Mouse (Mus musculus) hindbrain, embryonic 16.5 days (tissue): ENCODE results near the gene Gse1. TPM values are rescaled to one million over a fixed set of nuclear protein-coding genes. Genes with fewer than 3 reads are reported as not detected.
"Not testable (repeated sequence)": the region's sequence is repeated elsewhere in the genome, so short reads cannot be mapped to it uniquely, and the experiment has no call there.

ENCODE experiments used
- ATAC-seq: fragments of 200-750 bp; cut with Nextera tagmentation; 2 replicates; pipeline ENCODE4 v1.8.0; 2017; ENCODE audit warnings: moderate TSS enrichment, moderate library complexity
- H3K27ac ChIP-seq: fragments of 300-500 bp; sonication (generic); 2 replicates; pipeline ENCODE4 v1.5.1; 2014; ENCODE audit warnings: low read depth, mild to moderate bottlenecking, control low read depth, low read length, moderate library complexity
- H3K27me3 ChIP-seq: fragments of 300-500 bp; sonication (generic); replicated peaks from 2 replicates; pipeline ENCODE4 v1.6.1; 2014; ENCODE audit warnings: low read length; ENCODE audit not compliant: control insufficient read depth, insufficient read depth
- H3K36me3 ChIP-seq: fragments of 300-500 bp; sonication (generic); 2 replicates; pipeline ENCODE4 v1.6.1; 2014; ENCODE audit warnings: mild to moderate bottlenecking, low read length, moderate library complexity, mixed read lengths; ENCODE audit not compliant: control insufficient read depth, insufficient read depth
- H3K4me1 ChIP-seq: fragments of 300-500 bp; sonication (generic); 2 replicates; pipeline ENCODE4 v1.6.1; 2014; ENCODE audit warnings: low read depth, low read length; ENCODE audit not compliant: control insufficient read depth, insufficient read depth
- H3K4me2 ChIP-seq: fragments of 300-500 bp; sonication (generic); 2 replicates; pipeline ENCODE4 v1.6.1; 2014; ENCODE audit warnings: mild to moderate bottlenecking, low read length, control low read depth, moderate library complexity
- H3K4me3 ChIP-seq: fragments of 300-500 bp; sonication (generic); 2 replicates; pipeline ENCODE4 v1.5.1; 2014; ENCODE audit warnings: mild to moderate bottlenecking, low read length, control low read depth, moderate library complexity
- H3K9ac ChIP-seq: fragments of 300-500 bp; sonication (generic); 2 replicates; pipeline ENCODE4 v1.6.1; 2014; ENCODE audit warnings: low read depth, mild to moderate bottlenecking, control low read depth, low read length, moderate library complexity
- H3K9me3 ChIP-seq: fragments of 300-500 bp; sonication (generic); 2 replicates; pipeline ENCODE4 v1.6.1; 2014; ENCODE audit warnings: mild to moderate bottlenecking, low read length, moderate library complexity; ENCODE audit not compliant: control insufficient read depth
- WGBS: fragments of 180-500 bp; shearing (Covaris S2); extraction: QIAGEN DNeasy Blood & Tissue Kit; methylation state at CpG from one replicate; pipeline ENCODE4 v1.1.7; 2014; 5-methylcytosine and 5-hydroxymethylcytosine counted together
- polyA plus RNA-seq: library from polyadenylated mRNA; unstranded; fragments of >200 nt; fragmentation: Nextera tagmentation; extraction: Ambion mirVana; gene quantifications from 2 replicates; pipeline ENCODE4 v1.2.1, GENCODE M21; 2015

The Gse1 gene
- polyA plus RNA-seq, 1 experiment from 2014 or later, result 10.7 TPM

GRCm38 (mm10) chr8:120363552-120364071 is 135.4 kb downstream of the Gse1 start:
- no peak for ATAC-seq
- Histone ChIP-seq H3K27me3 (no peaks in the 10 kb centered on the region; the same call in 1 of the 2 replicates), H3K27ac (no peak overlapping the region), H3K9me3 (no peaks in the 10 kb centered on the region), H3K36me3 (no peaks in the 10 kb centered on the region), H3K4me2 (no peak overlapping the region), H3K4me1 (peaks cover 19% of the 10 kb centered on the region), H3K9ac (no peak overlapping the region), H3K4me3 (no peak overlapping the region)
- WGBS, result 62% methylated on average over 10 of the region's 10 CpGs

- no peaks in the 10 kb centered on the region for H3K36me3 ChIP-seq
- WGBS, result 41% methylated on average over 7 of the region's 7 CpGs
- H3K4me2 ChIP-seq, result no peak overlapping the region
- no peaks in the 10 kb centered on the region for H3K9me3 ChIP-seq
- no peak for ATAC-seq
- no peak overlapping the region for H3K9ac ChIP-seq
- H3K27ac ChIP-seq, result no peak overlapping the region
- H3K27me3 ChIP-seq, result no peaks in the 10 kb centered on the region; the same call in 1 of the 2 replicates
- no peak overlapping the region for H3K4me3 ChIP-seq
- H3K4me1 ChIP-seq, result peaks cover 22% of the 10 kb centered on the region
Observed at GRCm38 (mm10) chr8:120364093-120364725, 136.0 kb downstream of the Gse1 start.

GRCm38 (mm10) chr8:120366840-120367239 is 138.6 kb downstream of the Gse1 start:
- H3K4me3 ChIP-seq, result no peak overlapping the region
- ATAC-seq, result no peak
- no peaks in the 10 kb centered on the region for H3K36me3 ChIP-seq
- H3K27me3 ChIP-seq, result 0 out of 2 replicates have a peak, but pooled peaks cover 4% of the 10 kb centered on the region
- H3K9me3 ChIP-seq, result no peaks in the 10 kb centered on the region
- peaks cover 17% of the 10 kb centered on the region for H3K4me1 ChIP-seq
- no peak overlapping the region for H3K9ac ChIP-seq
- H3K4me2 ChIP-seq, result no peak overlapping the region
- WGBS, result 85% methylated on average over 6 of the region's 6 CpGs
- no peak overlapping the region for H3K27ac ChIP-seq

DNA sequence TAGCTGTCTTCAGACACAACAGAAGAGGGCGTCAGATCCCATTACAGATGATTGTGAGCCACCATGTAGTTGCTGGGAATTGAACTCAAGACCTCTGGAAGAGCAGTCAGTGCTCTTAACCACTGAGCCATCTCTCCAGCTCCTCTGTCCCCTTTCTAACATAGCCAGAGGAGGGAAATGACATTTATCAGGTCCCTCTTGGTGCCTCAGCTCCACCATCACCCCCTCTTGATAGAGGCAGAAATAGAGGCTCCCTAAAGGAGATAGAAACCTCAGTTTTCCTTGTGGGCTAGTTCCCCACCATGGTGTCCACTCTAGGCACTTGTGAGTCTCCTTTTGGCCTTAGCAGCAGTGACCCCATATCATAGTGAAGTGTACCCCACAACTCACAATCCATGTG is 139.9 kb downstream of the Gse1 start:
- not testable (repeated sequence) for H3K4me3 ChIP-seq, H3K9me3 ChIP-seq, H3K9ac ChIP-seq, ATAC-seq, H3K36me3 ChIP-seq, H3K4me2 ChIP-seq, H3K27me3 ChIP-seq
- WGBS, result 85% methylated on average over 1 of the region's 1 CpGs
- peaks cover 17% of the 10 kb centered on the region for H3K4me1 ChIP-seq
- H3K27ac ChIP-seq, result 0 out of 2 replicates have a peak overlapping the region, but pooled peaks have one; percentile 63

DNA sequence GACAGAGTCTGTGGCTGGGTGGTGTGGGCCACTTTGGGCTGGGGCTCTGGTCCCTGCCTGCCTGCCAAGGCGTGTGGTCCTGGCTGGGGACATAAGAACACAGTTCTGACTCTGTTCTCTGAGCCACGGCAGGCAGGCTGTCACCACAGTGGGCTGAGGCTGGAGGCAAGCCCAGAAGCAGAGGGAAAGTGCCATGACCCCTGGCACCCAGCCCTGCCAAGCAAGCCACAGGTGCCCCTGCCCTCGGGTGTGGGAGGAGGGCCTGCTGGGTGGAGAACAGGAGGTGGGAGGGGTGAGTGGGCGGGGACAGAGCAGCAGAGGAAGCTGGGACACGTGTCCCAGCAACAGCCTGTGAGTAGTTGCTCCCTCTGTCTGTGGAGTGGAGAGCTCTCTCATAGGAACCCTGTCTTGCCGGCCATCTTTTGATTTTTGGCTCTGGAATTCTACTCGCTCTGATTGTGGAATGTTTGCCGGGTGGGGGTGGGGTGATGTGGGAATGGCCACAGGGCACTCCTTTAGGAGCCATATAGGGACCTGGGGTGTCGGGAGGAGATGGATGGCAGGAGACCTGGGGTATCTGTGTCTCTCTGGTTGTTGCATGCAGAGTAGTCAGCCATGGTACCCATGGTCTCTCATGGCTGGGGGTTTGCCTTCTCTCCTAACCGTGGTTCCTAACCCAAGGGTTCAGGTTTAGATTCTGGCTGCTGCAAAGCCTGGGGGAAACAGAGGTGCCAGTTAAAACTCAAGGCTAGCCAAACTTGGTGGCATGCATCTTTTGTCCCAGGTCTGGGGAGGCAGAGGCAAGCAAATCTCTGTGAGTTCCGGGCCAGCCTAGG is 140.8 kb downstream of the Gse1 start:
- Histone ChIP-seq H3K4me1 (peaks cover 19% of the 10 kb centered on the region), H3K9me3 (no peaks in the 10 kb centered on the region), H3K4me3 (no peak overlapping the region), H3K9ac (no peak overlapping the region; the same call in 1 of the 2 replicates), H3K36me3 (no peaks in the 10 kb centered on the region), H3K27ac (0 out of 2 replicates have a peak overlapping the region, but pooled peaks have one; percentile 63), H3K27me3 (0 out of 2 replicates have a peak, but pooled peaks cover 4% of the 10 kb centered on the region), H3K4me2 (no peak overlapping the region)
- 29% methylated on average over 11 of the region's 11 CpGs for WGBS
- ATAC-seq, result peak; percentile 90

DNA sequence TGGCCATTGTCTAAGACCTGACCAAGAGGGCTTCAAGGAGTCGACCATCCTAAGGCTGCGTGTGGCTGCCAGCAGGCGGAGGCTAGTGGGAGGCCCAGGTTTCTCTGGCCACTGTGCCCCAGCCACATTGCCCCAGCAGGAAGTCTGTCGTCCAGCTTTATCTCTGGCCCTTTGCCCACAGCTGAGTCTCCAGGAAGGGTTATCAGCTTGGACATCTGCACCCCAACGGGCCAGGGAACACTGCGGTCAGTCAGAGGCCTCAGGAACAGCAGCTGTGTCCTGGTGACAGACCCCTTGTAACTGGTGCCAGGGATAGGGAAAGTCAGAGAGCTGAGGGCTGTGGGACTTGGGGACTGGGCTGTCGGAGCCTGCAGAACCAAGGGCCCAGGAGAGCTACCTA is 141.7 kb downstream of the Gse1 start:
- Histone ChIP-seq H3K4me1 (peaks cover 24% of the 10 kb centered on the region), H3K4me2 (no peak overlapping the region), H3K27me3 (0 out of 2 replicates have a peak, but pooled peaks cover 4% of the 10 kb centered on the region), H3K9ac (0 out of 2 replicates have a peak overlapping the region, but pooled peaks have one; percentile 2), H3K4me3 (no peak overlapping the region), H3K27ac (no peak overlapping the region; the same call in 1 of the 2 replicates), H3K9me3 (no peaks in the 10 kb centered on the region), H3K36me3 (no peaks in the 10 kb centered on the region)
- no peak for ATAC-seq
- WGBS, result 43% methylated on average over 7 of the region's 7 CpGs

DNA sequence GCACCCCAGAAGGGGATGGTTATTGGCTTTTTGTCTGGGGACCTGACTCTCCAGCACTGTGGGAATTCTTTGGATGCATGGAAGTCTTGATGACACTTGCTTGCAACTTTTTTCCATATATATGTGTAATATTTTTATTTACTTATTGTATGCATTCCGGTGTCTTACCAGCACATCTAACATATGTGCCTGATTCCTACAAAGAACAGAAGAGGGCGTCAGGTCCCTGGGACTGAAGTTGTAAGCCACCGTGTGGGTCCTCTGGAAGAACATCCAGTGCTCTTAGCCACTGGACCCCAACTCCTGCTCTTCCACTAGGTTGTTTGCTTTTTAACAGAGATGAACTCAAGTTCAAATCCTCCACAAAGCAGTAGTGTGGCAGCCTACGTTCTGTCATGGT is 142.2 kb downstream of the Gse1 start:
- H3K4me2 ChIP-seq, result no peak overlapping the region
- H3K9ac ChIP-seq, result no peak overlapping the region
- no peaks in the 10 kb centered on the region for H3K36me3 ChIP-seq
- H3K27ac ChIP-seq, result no peak overlapping the region
- H3K4me1 ChIP-seq, result peaks cover 27% of the 10 kb centered on the region
- no peaks in the 10 kb centered on the region for H3K9me3 ChIP-seq
- H3K27me3 ChIP-seq, result 0 out of 2 replicates have a peak, but pooled peaks cover 4% of the 10 kb centered on the region
- no peak overlapping the region for H3K4me3 ChIP-seq
- 66% methylated on average over 4 of the region's 4 CpGs for WGBS
- no peak for ATAC-seq

DNA sequence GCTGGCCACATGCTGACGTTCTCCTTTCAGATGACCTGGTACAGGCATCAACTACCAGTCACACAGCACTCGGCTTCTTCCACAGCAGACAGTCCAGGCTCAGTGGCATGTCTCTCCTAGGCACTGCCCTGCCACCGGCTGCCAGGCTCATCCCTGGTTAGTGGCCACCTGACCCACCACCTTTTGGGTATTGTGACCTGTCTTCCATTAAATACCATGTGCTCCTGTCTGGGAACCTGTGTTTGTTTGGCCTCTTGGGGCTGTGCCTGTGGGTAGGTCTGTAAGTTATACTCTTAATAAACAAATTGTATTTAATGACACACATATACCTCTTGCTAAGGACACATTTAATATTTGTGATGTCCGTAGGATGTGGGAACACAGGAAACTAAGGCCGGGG is 142.9 kb downstream of the Gse1 start:
- no peak overlapping the region for H3K4me3 ChIP-seq
- no peak overlapping the region for H3K27ac ChIP-seq
- no peak overlapping the region for H3K9ac ChIP-seq
- no peak for ATAC-seq
- WGBS, result 76% methylated on average over 5 of the region's 5 CpGs
- 0 out of 2 replicates have a peak, but pooled peaks cover 4% of the 10 kb centered on the region for H3K27me3 ChIP-seq
- no peak overlapping the region for H3K4me2 ChIP-seq
- H3K9me3 ChIP-seq, result no peaks in the 10 kb centered on the region
- peaks cover 27% of the 10 kb centered on the region for H3K4me1 ChIP-seq
- H3K36me3 ChIP-seq, result no peaks in the 10 kb centered on the region
